Mouse (Mus musculus) brain, embryonic 14.5 days (tissue): Measurements from ENCODE around the gene Glb1.

Experiments used
- CTCF ChIP-seq: fragments of 200-500 bp; IDR thresholded peaks from 2 replicates; pipeline ENCODE4 v1.5.1; 2012; ENCODE audit warnings: inconsistent platforms, mild to moderate bottlenecking, moderate library complexity, borderline replicate concordance; ENCODE audit not compliant: insufficient read depth, insufficient read length; ENCODE audit errors: extremely low read depth
- POLR2A ChIP-seq: fragments of 200-500 bp; IDR thresholded peaks from 2 replicates; pipeline ENCODE4 v1.6.1; 2012; ENCODE audit warnings: mild to moderate bottlenecking, inconsistent platforms, borderline replicate concordance; ENCODE audit not compliant: poor library complexity, insufficient read depth, insufficient read length, severe bottlenecking; ENCODE audit errors: extremely low read depth

- no peak for TF ChIP-seq CTCF
- no peak for TF ChIP-seq POLR2A
Observed at GRCm38 (mm10) chr9:114420443-114420842, 19.6 kb downstream of the Glb1 start.
